10 mouse cellular contexts compared by ENCODE assay signal in genomic region chr10:71857518-71857973, GRCm38 (mm10).
A peak's percentile ranks its signal among the peaks of the same experiment; 100 is the strongest.
DNase-seq lines count a peak whose midpoint lies in the region; ATAC-seq lines count a peak whose summit lies in the region.
"Had no signal": no experiment of that assay in that cellular context is flagged by ENCODE, and none has a peak within 500 bp of the region (broad histone marks: within the 10 kb centered on the region; RNA-seq: fewer than 3 reads in every experiment).

No protein-coding gene starts in this region.

- H3K27me3 ChIP-seq in hindbrain, embryonic 13.5 days: no peaks in the 10 kb centered on the region
- H3K27me3 ChIP-seq in neural tube, embryonic 13.5 days: no peaks in the 10 kb centered on the region
- H3K27me3 ChIP-seq: embryonic facial prominence, embryonic 13.5 days; lung, embryonic 15.5 days had no signal

- peak overlapping the region; percentile 33 for H3K4me2 ChIP-seq in hindbrain, embryonic 13.5 days
- 0 out of 2 replicates have a peak overlapping the region, but pooled peaks have one; percentile 29 for H3K4me2 ChIP-seq in neural tube, embryonic 13.5 days
- H3K4me2 ChIP-seq: embryonic facial prominence, embryonic 13.5 days; lung, embryonic 15.5 days had no signal

- H3K4me1 ChIP-seq in hindbrain, embryonic 13.5 days (replicated peaks): peaks cover 6% of the 10 kb centered on the region
- H3K4me1 ChIP-seq in neural tube, embryonic 13.5 days (replicated peaks): no peaks in the 10 kb centered on the region
- H3K4me1 ChIP-seq: embryonic facial prominence, embryonic 13.5 days; lung, embryonic 15.5 days had no signal

- ATAC-seq in hindbrain, embryonic 13.5 days (ENCODE audit: low FRiP score): peak; percentile 95
- peak; percentile 86 for ATAC-seq in neural tube, embryonic 13.5 days (ENCODE audit: low read depth)
- ATAC-seq in megakaryocyte progenitor cell, adult 5-6 weeks (replicated peaks; ENCODE audit: poor library complexity): no peak

- 18% methylated on average over 8 of the region's 8 CpGs for WGBS in hindbrain, embryonic 13.5 days
- 31% methylated on average over 8 of the region's 8 CpGs for WGBS in neural tube, embryonic 13.5 days

- peak; percentile 27 for DNase-seq in 3T3-L1 (ENCODE audit: low read depth, low spot score)
- DNase-seq in MN1 (ENCODE audit: low spot score): peak; percentile 37
- DNase-seq in cerebellum, postnatal 36 days: peak; percentile 39 to 43
- DNase-seq in left cerebral cortex, postnatal 10 days (ENCODE audit: extremely low spot score in 1 of 2, low spot score in 2 of 2): peak; percentile 59 to 64
- DNase-seq in spleen, postnatal 10 days (ENCODE audit: low spot score in 2 of 2): no peak

- no peaks in the 10 kb centered on the region for H3K9me3 ChIP-seq in hindbrain, embryonic 13.5 days
- H3K9me3 ChIP-seq in neural tube, embryonic 13.5 days: no peaks in the 10 kb centered on the region
- H3K9me3 ChIP-seq: embryonic facial prominence, embryonic 13.5 days; lung, embryonic 15.5 days had no signal

- intact Hi-C loops in left cerebral cortex, postnatal 10 days (cut with DNase I): no loop called here

- H3K27ac ChIP-seq in hindbrain, embryonic 13.5 days: peak overlapping the region; percentile 36; the same call in 1 of the 2 replicates
- no peak overlapping the region for H3K27ac ChIP-seq in neural tube, embryonic 13.5 days (replicated peaks)
- H3K27ac ChIP-seq: embryonic facial prominence, embryonic 13.5 days; lung, embryonic 15.5 days had no signal

- H3K36me3 ChIP-seq in hindbrain, embryonic 13.5 days: no peaks in the 10 kb centered on the region
- H3K36me3 ChIP-seq in neural tube, embryonic 13.5 days: no peaks in the 10 kb centered on the region
- H3K36me3 ChIP-seq: embryonic facial prominence, embryonic 13.5 days; lung, embryonic 15.5 days had no signal

- 0 out of 2 replicates have a peak overlapping the region, but pooled peaks have one; percentile 9 for H3K9ac ChIP-seq in hindbrain, embryonic 13.5 days
- H3K9ac ChIP-seq in neural tube, embryonic 13.5 days: no peak overlapping the region
- H3K9ac ChIP-seq: embryonic facial prominence, embryonic 13.5 days; lung, embryonic 15.5 days had no signal

- H3K4me3 ChIP-seq in hindbrain, embryonic 13.5 days: no peak overlapping the region
- H3K4me3 ChIP-seq in neural tube, embryonic 13.5 days: no peak overlapping the region
- H3K4me3 ChIP-seq: embryonic facial prominence, embryonic 13.5 days; lung, embryonic 15.5 days had no signal

Comparison
In these comparisons a context has a peak if more than half of its experiments do, and no peak if none do; other contexts are left out.
1. DNase-seq: peak in 3T3-L1 (single experiment), MN1 (single experiment), cerebellum, postnatal 36 days (2 of 2) and left cerebral cortex, postnatal 10 days (2 of 2); none in spleen, postnatal 10 days (0 of 2).